Mouse (Mus musculus) C2C12 (cell line): ENCODE measurements around the gene Dlgap1. TPM values are rescaled to one million over a fixed set of nuclear protein-coding genes. Genes with fewer than 3 reads are reported as not detected.

Source experiments
- H3K27me3 ChIP-seq: one replicate; pipeline ENCODE4 v1.6.1; 2011; ENCODE audit not compliant: control insufficient read depth, insufficient read depth, insufficient read length
- H3K36me3 ChIP-seq: one replicate; pipeline ENCODE4 v1.6.1; 2011; ENCODE audit not compliant: control insufficient read depth, insufficient read depth
- H3K4me3 ChIP-seq: one replicate; pipeline ENCODE4 v1.5.1; 2011; ENCODE audit warnings: mild to moderate bottlenecking, control low read depth; ENCODE audit not compliant: poor library complexity, insufficient read depth, severe bottlenecking
- H3K79me2 ChIP-seq: one replicate; pipeline ENCODE4 v1.6.1; 2011; ENCODE audit not compliant: control insufficient read depth, insufficient read depth
- H3K79me3 ChIP-seq: one replicate; pipeline ENCODE4 v1.6.1; 2011; ENCODE audit warnings: low read depth, control low read depth
- H3ac ChIP-seq: one replicate; pipeline ENCODE3; 2011; ENCODE audit warnings: low read depth; ENCODE audit not compliant: control insufficient read depth, insufficient read length
- CEBPB ChIP-seq: IDR thresholded peaks from one replicate; pipeline ENCODE4 v1.6.1; 2011; ENCODE audit warnings: low read depth, mild to moderate bottlenecking, control low read depth, moderate library complexity
- CTCF ChIP-seq: IDR thresholded peaks from one replicate; pipeline ENCODE4 v1.5.1; 2011; ENCODE audit not compliant: control insufficient read depth, insufficient read depth, insufficient read length
- FOSL1 ChIP-seq: IDR thresholded peaks from one replicate; pipeline ENCODE4 v1.8.0; 2011; ENCODE audit warnings: mild to moderate bottlenecking, low read length; ENCODE audit not compliant: poor library complexity, insufficient read depth, severe bottlenecking
- MAX ChIP-seq: IDR thresholded peaks from one replicate; pipeline ENCODE4 v1.6.1; 2011; ENCODE audit warnings: mild to moderate bottlenecking, control low read depth
- MYOD1 ChIP-seq: IDR thresholded peaks from one replicate; pipeline ENCODE4 v1.6.1; 2011; ENCODE audit warnings: low read depth; ENCODE audit not compliant: control insufficient read depth, insufficient read length
- MYOG ChIP-seq: IDR thresholded peaks from one replicate; pipeline ENCODE4 v1.6.1; 2011; ENCODE audit not compliant: control insufficient read depth, insufficient read length; ENCODE audit errors: extremely low read depth
- USF1 ChIP-seq: IDR thresholded peaks from one replicate; pipeline ENCODE4 v1.6.1; 2011; ENCODE audit warnings: low read depth, mild to moderate bottlenecking, control low read depth, moderate library complexity
- polyA plus RNA-seq: library from polyadenylated mRNA; unstranded; fragments of >200 nt; fragmentation: generic; extraction: Trizol; gene quantifications from one replicate; pipeline ENCODE4 v1.2.1, GENCODE M21; 2012; ENCODE audit warnings: missing spikeins

Dlgap1 gene
- polyA plus RNA-seq, 1 experiment: 0.22 TPM

DNA sequence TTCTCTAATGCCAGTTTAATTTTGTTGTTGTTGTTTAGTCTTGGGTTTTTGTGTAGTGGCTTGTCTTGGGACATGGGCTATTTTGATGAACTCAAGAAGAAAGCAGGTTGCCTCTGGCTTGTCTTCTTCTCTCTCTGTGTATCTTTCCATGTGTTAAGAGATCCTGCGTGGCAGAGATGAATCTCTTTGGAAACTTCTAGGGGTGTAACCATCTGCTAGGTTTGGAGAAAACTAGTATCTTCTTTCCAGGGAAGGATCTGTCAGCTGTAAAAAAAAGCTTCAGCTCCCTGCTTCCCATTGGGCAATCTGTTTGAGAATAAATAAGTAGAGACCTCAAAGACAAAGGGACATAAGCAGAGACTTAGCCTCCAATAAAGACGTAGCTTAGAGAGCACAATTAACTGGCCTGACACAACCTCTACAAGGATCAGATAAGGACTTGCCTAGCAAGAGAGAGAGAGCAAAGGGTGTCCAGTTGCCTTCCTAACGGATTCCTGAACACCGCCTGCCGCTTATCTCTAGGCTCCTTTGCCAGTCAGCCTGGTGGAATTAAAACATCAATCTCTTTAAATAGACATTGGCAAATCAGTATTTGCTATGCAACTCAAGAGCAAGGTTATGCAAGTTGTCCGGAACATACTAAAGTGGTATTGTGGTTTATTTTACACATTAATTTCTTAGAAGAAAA lies 13.5 kb downstream of the Dlgap1 start:
- H3K27me3 ChIP-seq: no peaks in the 10 kb centered on the region
- H3K36me3 ChIP-seq: no peaks in the 10 kb centered on the region
- TF ChIP-seq CEBPB (no peak), MYOD1 (no peak), FOSL1 (no peak), MAX (no peak), USF1 (no peak), CTCF (no peak), MYOG (no peak)
- no peaks in the 10 kb centered on the region for H3K79me2 ChIP-seq
- H3K79me3 ChIP-seq: no peaks in the 10 kb centered on the region
- no peak overlapping the region for H3ac ChIP-seq
- no peak overlapping the region for H3K4me3 ChIP-seq

GRCm38 (mm10) chr17:69996406-69996805 lies 27.5 kb downstream of the Dlgap1 start:
- Histone ChIP-seq H3K36me3 (no peaks in the 10 kb centered on the region), H3ac (no peak overlapping the region), H3K79me3 (no peaks in the 10 kb centered on the region), H3K79me2 (no peaks in the 10 kb centered on the region), H3K27me3 (no peaks in the 10 kb centered on the region), H3K4me3 (no peak overlapping the region)
- no peak for TF ChIP-seq MYOG
- no peak for TF ChIP-seq FOSL1
- no peak for TF ChIP-seq MAX
- TF ChIP-seq CTCF: no peak
- TF ChIP-seq MYOD1: no peak
- no peak for TF ChIP-seq CEBPB
- no peak for TF ChIP-seq USF1

DNA sequence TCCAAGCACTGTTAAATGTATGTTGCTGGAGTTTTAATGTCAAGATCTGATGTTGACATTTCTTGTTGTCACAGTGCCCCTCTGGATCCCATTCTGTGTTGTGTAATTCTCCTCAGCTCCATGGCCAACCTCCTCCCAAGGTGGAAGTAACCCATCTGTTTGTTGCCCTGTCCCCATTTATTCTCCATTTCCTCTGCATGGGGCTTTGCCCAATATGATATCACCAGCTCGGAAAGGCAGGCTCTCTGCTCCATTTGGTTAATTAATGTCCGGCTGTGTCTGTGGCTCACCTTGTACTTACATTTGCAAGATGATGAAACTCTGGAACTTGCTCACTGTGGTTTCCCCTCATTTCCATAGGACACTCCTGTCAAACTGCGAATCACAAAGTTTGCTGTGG lies 33.2 kb downstream of the Dlgap1 start:
- no peaks in the 10 kb centered on the region for H3K79me2 ChIP-seq
- no peaks in the 10 kb centered on the region for H3K27me3 ChIP-seq
- TF ChIP-seq MAX (no peak), MYOD1 (no peak), CEBPB (no peak), FOSL1 (no peak), MYOG (no peak), USF1 (no peak), CTCF (no peak)
- no peak overlapping the region for H3ac ChIP-seq
- H3K4me3 ChIP-seq: no peak overlapping the region
- H3K36me3 ChIP-seq: no peaks in the 10 kb centered on the region
- no peaks in the 10 kb centered on the region for H3K79me3 ChIP-seq

- no peak overlapping the region for H3ac ChIP-seq
- no peaks in the 10 kb centered on the region for H3K79me2 ChIP-seq
- TF ChIP-seq CEBPB (no peak), MYOD1 (peak; percentile 79), CTCF (no peak)
- no peaks in the 10 kb centered on the region for H3K79me3 ChIP-seq
- H3K27me3 ChIP-seq: no peaks in the 10 kb centered on the region
- H3K36me3 ChIP-seq: no peaks in the 10 kb centered on the region
- no peak overlapping the region for H3K4me3 ChIP-seq
Observed at GRCm38 (mm10) chr17:70004628-70005027, 35.8 kb downstream of the Dlgap1 start.

- no peak overlapping the region for H3K4me3 ChIP-seq
- no peak overlapping the region for H3ac ChIP-seq
- TF ChIP-seq MAX: no peak
- TF ChIP-seq CEBPB: peak; percentile 70
- H3K79me2 ChIP-seq: no peaks in the 10 kb centered on the region
- H3K79me3 ChIP-seq: no peaks in the 10 kb centered on the region
- H3K27me3 ChIP-seq: no peaks in the 10 kb centered on the region
- H3K36me3 ChIP-seq: no peaks in the 10 kb centered on the region
Observed at GRCm38 (mm10) chr17:70007607-70008006, 38.7 kb downstream of the Dlgap1 start.

DNA sequence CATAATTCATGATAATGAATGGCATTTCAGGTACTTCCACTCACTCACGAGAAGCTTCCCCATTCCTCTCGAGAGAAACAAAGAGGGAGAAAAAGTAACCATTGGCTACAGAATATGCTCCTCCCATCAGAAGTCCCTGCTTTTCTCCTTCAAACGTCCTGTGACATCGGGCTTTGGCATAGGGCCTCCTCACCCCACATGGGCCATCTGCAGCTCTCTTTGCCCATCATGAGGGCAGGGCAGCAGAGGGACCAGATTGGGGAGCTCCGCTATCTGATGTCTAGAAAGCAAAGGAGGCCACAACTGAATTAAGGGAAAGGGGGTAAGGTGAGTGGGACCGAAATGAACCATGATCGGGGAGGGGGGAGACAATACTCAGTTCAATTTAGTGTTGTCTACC lies 47.6 kb downstream of the Dlgap1 start:
- no peak for TF ChIP-seq CTCF
- no peak for TF ChIP-seq FOSL1
- TF ChIP-seq MAX: no peak
- TF ChIP-seq MYOG: no peak
- TF ChIP-seq MYOD1: no peak
- TF ChIP-seq CEBPB: no peak
- no peak for TF ChIP-seq USF1

More for the DNA sequence above, 47.6 kb downstream of the Dlgap1 start:
- Histone ChIP-seq H3K36me3 (no peaks in the 10 kb centered on the region), H3K79me2 (no peaks in the 10 kb centered on the region), H3K79me3 (no peaks in the 10 kb centered on the region), H3ac (no peak overlapping the region), H3K27me3 (no peaks in the 10 kb centered on the region), H3K4me3 (no peak overlapping the region)
